Mouse (Mus musculus) liver, adult 2 months (tissue): Measurements from ENCODE around the gene Cmtm1. TPM values are rescaled to one million over a fixed set of nuclear protein-coding genes. Genes with fewer than 3 reads are reported as not detected.
"Not testable (repeated sequence)": the region's sequence is repeated elsewhere in the genome, so short reads cannot be mapped to it uniquely, and the experiment has no call there.

ENCODE experiments used
- DNase-seq: peaks from one replicate; pipeline ENCODE4 v3.0.0-alpha.2; 2011; ENCODE audit warnings: low read depth, low spot score; ENCODE audit errors: extremely low read depth
- H3K27ac ChIP-seq: fragments of 200-500 bp; replicated peaks from 2 replicates; pipeline ENCODE4 v1.5.1; 2012; ENCODE audit warnings: low read depth, mild to moderate bottlenecking, control low read depth, inconsistent platforms, low read length; ENCODE audit not compliant: insufficient read depth
- H3K27me3 ChIP-seq: fragments of 200-500 bp; 2 replicates; pipeline ENCODE4 v1.6.1; 2012; ENCODE audit warnings: mild to moderate bottlenecking, moderate library complexity, low read length, inconsistent platforms; ENCODE audit not compliant: control insufficient read depth, insufficient read depth
- H3K36me3 ChIP-seq: fragments of 200-500 bp; 2 replicates; pipeline ENCODE4 v1.6.1; 2012; ENCODE audit warnings: low read length, inconsistent platforms; ENCODE audit not compliant: control insufficient read depth, insufficient read depth
- H3K4me1 ChIP-seq: fragments of 200-500 bp; 2 replicates; pipeline ENCODE4 v1.6.1; 2011; ENCODE audit warnings: low read length; ENCODE audit not compliant: control insufficient read depth, insufficient read depth
- H3K4me3 ChIP-seq: fragments of 200-500 bp; 2 replicates; pipeline ENCODE4 v1.5.1; 2011; ENCODE audit warnings: low read depth, mild to moderate bottlenecking, control low read depth, low read length, moderate library complexity; ENCODE audit not compliant: insufficient read depth
- H3K79me2 ChIP-seq: fragments of 200-500 bp; 2 replicates; pipeline ENCODE4 v1.6.1; 2012; ENCODE audit warnings: inconsistent platforms, mild to moderate bottlenecking, low read length, moderate library complexity; ENCODE audit not compliant: control insufficient read depth, insufficient read depth
- H3K9ac ChIP-seq: fragments of 200-500 bp; 2 replicates; pipeline ENCODE4 v1.6.1; 2012; ENCODE audit warnings: low read depth, mild to moderate bottlenecking, control low read depth, inconsistent platforms, low read length
- CTCF ChIP-seq: fragments of 200-500 bp; IDR thresholded peaks from 2 replicates; pipeline ENCODE4 v1.5.1; 2011; ENCODE audit warnings: low read depth, low read length, control low read depth
- POLR2A ChIP-seq: fragments of 200-500 bp; IDR thresholded peaks from 2 replicates; pipeline ENCODE4 v1.6.1; 2011; ENCODE audit warnings: low read length, control low read depth; ENCODE audit not compliant: insufficient read depth; ENCODE audit errors: extremely low read depth
- WGBS: fragments of 180-500 bp; shearing (Covaris S2); methylation state at CpG from one replicate; pipeline ENCODE4 v1.1.7; 2018; 5-methylcytosine and 5-hydroxymethylcytosine counted together
- polyA plus RNA-seq: library from polyadenylated mRNA; depleted of rRNA; stranded (reverse); fragments of >200 nt; gene quantifications from 2 replicates; pipeline ENCODE4 v1.2.3, GENCODE M21; 2012; rRNA removed
- total RNA-seq: library from RNA; depleted of rRNA; stranded (reverse); fragments of >200 nt; gene quantifications from 2 replicates; pipeline ENCODE4 v1.2.3, GENCODE M21; 2014; rRNA removed

Cmtm1 gene
- total RNA-seq (not detected in 2 replicates), polyA plus RNA-seq (not detected in 2 replicates)

- H3K4me1 ChIP-seq, H3K36me3 ChIP-seq, H3K4me3 ChIP-seq, H3K27ac ChIP-seq, H3K27me3 ChIP-seq, H3K79me2 ChIP-seq, H3K9ac ChIP-seq: not testable (repeated sequence)
- 73% methylated on average over 36 of the region's 36 CpGs for WGBS
- DNase-seq, result peak; percentile 20
Observed at GRCm38 (mm10) chr8:104309441-104310155, at the start of gene Cmtm1, which contains the start of gene Gm45711. Gene Cmtm1 (minus strand): TSS chr8:104310145. Gene Gm45711 (minus strand): TSS chr8:104310081.

GRCm38 (mm10) chr8:104358637-104359036, 48.7 kb upstream of the Cmtm1 start:
- WGBS, result 87% methylated on average over 3 of the region's 3 CpGs
- Histone ChIP-seq H3K27me3 (no peaks in the 10 kb centered on the region), H3K27ac (no peak overlapping the region)

GRCm38 (mm10) chr8:104354504-104354903, 44.6 kb upstream of the Cmtm1 start:
- 92% methylated on average over 10 of the region's 10 CpGs for WGBS
- TF ChIP-seq POLR2A (no peak), CTCF (no peak)

More at GRCm38 (mm10) chr8:104358637-104359036, 48.7 kb upstream of the Cmtm1 start:
- Histone ChIP-seq H3K4me1 (peaks cover 9% of the 10 kb centered on the region), H3K4me3 (no peak overlapping the region), H3K9ac (no peak overlapping the region), H3K36me3 (no peaks in the 10 kb centered on the region; the same call in 1 of the 2 replicates), H3K79me2 (peaks cover 13% of the 10 kb centered on the region)
- TF ChIP-seq CTCF, result no peak
- no peak for TF ChIP-seq POLR2A
- DNase-seq, result no peak

GRCm38 (mm10) chr8:104353186-104353585, 43.2 kb upstream of the Cmtm1 start:
- 63% methylated on average over 5 of the region's 5 CpGs for WGBS
- Histone ChIP-seq H3K9ac (no peak overlapping the region), H3K79me2 (no peaks in the 10 kb centered on the region), H3K4me3 (no peak overlapping the region), H3K27me3 (no peaks in the 10 kb centered on the region), H3K4me1 (no peaks in the 10 kb centered on the region), H3K36me3 (no peaks in the 10 kb centered on the region; the same call in 1 of the 2 replicates), H3K27ac (no peak overlapping the region)
- peak; percentile 25 for TF ChIP-seq CTCF
- TF ChIP-seq POLR2A, result no peak
- DNase-seq, result no peak

More at GRCm38 (mm10) chr8:104354504-104354903, 44.6 kb upstream of the Cmtm1 start:
- no peaks in the 10 kb centered on the region; the same call in 1 of the 2 replicates for H3K36me3 ChIP-seq
- H3K4me3 ChIP-seq, result no peak overlapping the region
- no peak overlapping the region for H3K9ac ChIP-seq
- no peaks in the 10 kb centered on the region for H3K27me3 ChIP-seq
- peaks cover under 1% of the 10 kb centered on the region; the same call in 1 of the 2 replicates for H3K79me2 ChIP-seq
- H3K4me1 ChIP-seq, result peaks cover under 1% of the 10 kb centered on the region; the same call in 1 of the 2 replicates
- no peak overlapping the region for H3K27ac ChIP-seq
- DNase-seq, result no peak

GRCm38 (mm10) chr8:104350047-104350446, 40.1 kb upstream of the Cmtm1 start:
- DNase-seq, result no peak
- no peaks in the 10 kb centered on the region for H3K79me2 ChIP-seq
- no peak overlapping the region for H3K9ac ChIP-seq
- no peak overlapping the region for H3K4me3 ChIP-seq
- TF ChIP-seq CTCF, result no peak
- no peak for TF ChIP-seq POLR2A
- H3K27me3 ChIP-seq, result no peaks in the 10 kb centered on the region
- H3K36me3 ChIP-seq, result no peaks in the 10 kb centered on the region; the same call in 1 of the 2 replicates
- no peak overlapping the region for H3K27ac ChIP-seq
- no peaks in the 10 kb centered on the region for H3K4me1 ChIP-seq
- WGBS, result 76% methylated on average over 13 of the region's 13 CpGs

- Histone ChIP-seq H3K9ac (no peak overlapping the region), H3K27me3 (no peaks in the 10 kb centered on the region), H3K4me1 (no peaks in the 10 kb centered on the region; the same call in 1 of the 2 replicates), H3K4me3 (no peak overlapping the region), H3K36me3 (no peaks in the 10 kb centered on the region; the same call in 1 of the 2 replicates), H3K27ac (no peak overlapping the region), H3K79me2 (no peaks in the 10 kb centered on the region)
- WGBS, result 69% methylated on average over 5 of the region's 5 CpGs
- DNase-seq, result no peak
- TF ChIP-seq POLR2A, result no peak
- TF ChIP-seq CTCF, result no peak
Observed at GRCm38 (mm10) chr8:104348971-104349370, 39.0 kb upstream of the Cmtm1 start.
